Comparison of ENCODE assay signal across 22 mouse cellular contexts in the genomic region with DNA sequence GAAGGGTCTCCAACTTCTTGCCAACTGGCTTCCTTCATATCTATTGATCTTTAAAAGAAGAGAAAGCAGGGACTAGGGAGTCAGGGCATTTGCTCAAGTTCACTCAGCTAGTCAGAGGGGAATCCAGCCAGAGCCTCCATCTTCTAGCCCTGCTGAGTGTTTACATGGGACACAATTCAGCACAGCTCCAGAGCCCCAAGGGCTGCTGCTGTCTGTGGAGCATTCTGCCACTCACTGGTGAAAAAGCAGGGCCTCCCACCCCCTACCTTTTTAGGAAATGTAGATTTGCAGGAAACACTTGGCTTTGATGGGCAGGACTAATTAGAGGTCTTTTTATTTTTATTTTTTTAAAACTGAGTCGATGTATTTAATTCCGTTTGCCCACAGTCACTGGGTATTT.
DNase-seq lines count a peak whose midpoint lies in the region; ATAC-seq and TF ChIP-seq lines count a peak whose summit lies in the region.
"Had no signal": no experiment of that assay in that cellular context is flagged by ENCODE, and none has a peak within 500 bp of the region (broad histone marks: within the 10 kb centered on the region; RNA-seq: fewer than 3 reads in every experiment).

No protein-coding gene starts in this region.

- WGBS in lung, embryonic 14.5 days = 66% methylated on average over 2 of the region's 2 CpGs
- WGBS in lung, adult 2 months = 62% methylated on average over 2 of the region's 2 CpGs
- WGBS in embryonic facial prominence, embryonic 10.5 days = 80% methylated on average over 2 of the region's 2 CpGs

- TF ChIP-seq CTCF in lung, embryonic 14.5 days (IDR thresholded peaks at IDR 0.05; ENCODE audit: low read depth) = no peak
- TF ChIP-seq CTCF in lung, adult 2 months (IDR thresholded peaks at IDR 0.05; ENCODE audit: insufficient read depth, low read length) = no peak

- no peak for ATAC-seq in lung, embryonic 14.5 days (ENCODE audit: insufficient read depth)
- ATAC-seq: hindbrain, postnatal 0 days; Patski had no signal

- no peak overlapping the region for H3K4me3 ChIP-seq in lung, embryonic 14.5 days (ENCODE audit: low read depth, low read length)
- no peak overlapping the region for H3K4me3 ChIP-seq in lung, adult 2 months (replicated peaks; ENCODE audit: extremely low read depth, low read depth, low read length)
- H3K4me3 ChIP-seq in embryonic facial prominence, embryonic 10.5 days = no peak overlapping the region
- H3K4me3 ChIP-seq: embryonic facial prominence, embryonic 15.5 days; liver, embryonic 13.5 days; megakaryocyte, embryonic 14.5 days; neural tube, embryonic 12.5 days had no signal

- H3K27ac ChIP-seq in lung, embryonic 14.5 days (ENCODE audit: low read depth) = peak overlapping the region; percentile 59
- 0 out of 2 replicates have a peak overlapping the region, but pooled peaks have one; percentile 3 for H3K27ac ChIP-seq in embryonic facial prominence, embryonic 10.5 days (replicated peaks)
- H3K27ac ChIP-seq: embryonic facial prominence, embryonic 15.5 days; hindbrain, postnatal 0 days; liver, embryonic 13.5 days; neural tube, embryonic 12.5 days had no signal

- DNase-seq in heart, adult 18-20 months = peak; percentile 22 to 32
- DNase-seq in heart, postnatal 4 days = no peak
- peak; percentile 47 for DNase-seq in lung, embryonic 14.5 days
- no peak for DNase-seq in lung, adult 2 months
- no peak for DNase-seq in embryonic facial prominence, embryonic 10.5 days (ENCODE audit: low spot score)
- DNase-seq in fibroblast of lung, adult 2 months (ENCODE audit: low read depth) = peak; percentile 40
- no peak for DNase-seq in urinary bladder, postnatal 14 days (ENCODE audit: low spot score)
- DNase-seq in urinary bladder, postnatal 25 days (ENCODE audit: low spot score) = no peak
- DNase-seq: B cell, adult 2 months; layer of hippocampus, adult 9-11 months; liver, embryonic 13.5 days; midbrain, embryonic 14.5 days; right cerebral cortex, postnatal 14 days; thymus, adult 2 months; thymus, postnatal 4 days had no signal

- no peak overlapping the region for H3K9ac ChIP-seq in lung, embryonic 14.5 days
- H3K9ac ChIP-seq: embryonic facial prominence, embryonic 15.5 days; liver, embryonic 13.5 days; neural tube, embryonic 12.5 days had no signal

- H3K4me2 ChIP-seq in lung, embryonic 14.5 days = no peak overlapping the region
- H3K4me2 ChIP-seq: embryonic facial prominence, embryonic 15.5 days; heart, embryonic 11.5 days; liver, embryonic 13.5 days; neural tube, embryonic 12.5 days had no signal

- no peaks in the 10 kb centered on the region for H3K9me3 ChIP-seq in lung, embryonic 14.5 days (ENCODE audit: low read depth, low read length)
- H3K9me3 ChIP-seq in embryonic facial prominence, embryonic 10.5 days = no peaks in the 10 kb centered on the region
- H3K9me3 ChIP-seq: embryonic facial prominence, embryonic 15.5 days; G1E; liver, embryonic 13.5 days; megakaryocyte, embryonic 14.5 days; neural tube, embryonic 12.5 days had no signal

- H3K36me3 ChIP-seq in lung, embryonic 14.5 days (ENCODE audit: insufficient read depth) = no peaks in the 10 kb centered on the region
- no peaks in the 10 kb centered on the region for H3K36me3 ChIP-seq in embryonic facial prominence, embryonic 10.5 days (replicated peaks)
- H3K36me3 ChIP-seq: embryonic facial prominence, embryonic 15.5 days; G1E; liver, embryonic 13.5 days; neural tube, embryonic 12.5 days had no signal

- peaks cover 29% of the 10 kb centered on the region for H3K4me1 ChIP-seq in lung, embryonic 14.5 days (ENCODE audit: insufficient read depth)
- H3K4me1 ChIP-seq in lung, adult 2 months (ENCODE audit: control insufficient read depth, insufficient read depth, low read length) = no peaks in the 10 kb centered on the region
- peaks cover 70% of the 10 kb centered on the region for H3K4me1 ChIP-seq in embryonic facial prominence, embryonic 10.5 days
- H3K4me1 ChIP-seq: liver, embryonic 13.5 days; megakaryocyte, embryonic 14.5 days had no signal

- no peak for TF ChIP-seq POLR2A in lung, adult 2 months (IDR thresholded peaks at IDR 0.05; ENCODE audit: borderline replicate concordance, extremely low read depth, low read depth, low read length)

- H3K27me3 ChIP-seq in lung, embryonic 14.5 days (ENCODE audit: insufficient read depth, low read length) = 0 out of 2 replicates have a peak, but pooled peaks cover 3% of the 10 kb centered on the region
- H3K27me3 ChIP-seq in embryonic facial prominence, embryonic 10.5 days (replicated peaks; ENCODE audit: low read depth, poor library complexity, severe bottlenecking) = peaks cover 82% of the 10 kb centered on the region
- H3K27me3 ChIP-seq: Patski had no signal

Comparison
In these comparisons a context has a peak if more than half of its experiments do, and no peak if none do; other contexts are left out.
1. DNase-seq: peak in heart, adult 18-20 months (2 of 2), lung, embryonic 14.5 days (single experiment) and fibroblast of lung, adult 2 months (single experiment); none in heart, postnatal 4 days (single experiment), lung, adult 2 months (single experiment), embryonic facial prominence, embryonic 10.5 days (single experiment), urinary bladder, postnatal 14 days (single experiment) and urinary bladder, postnatal 25 days (single experiment).